Mouse (Mus musculus) forebrain, embryonic 14.5 days (tissue): Measurements from ENCODE around the gene Gadd45gip1. TPM values are rescaled to one million over a fixed set of nuclear protein-coding genes. Genes with fewer than 3 reads are reported as not detected.

Source experiments
- ATAC-seq: fragments of 200-750 bp; cut with Nextera tagmentation; 2 replicates; pipeline ENCODE4 v1.8.0; 2017; ENCODE audit warnings: mild to moderate bottlenecking, moderate library complexity
- DNase-seq: peaks from one replicate; pipeline ENCODE4 v3.0.0-alpha.2; 2015; ENCODE audit warnings: low spot score
- H3K27ac ChIP-seq: fragments of 300-500 bp; sonication (generic); 2 replicates; pipeline ENCODE4 v1.5.1; 2014; ENCODE audit warnings: low read depth, mild to moderate bottlenecking, control low read depth, low read length, moderate library complexity
- H3K27me3 ChIP-seq: fragments of 300-500 bp; sonication (generic); replicated peaks from 2 replicates; pipeline ENCODE4 v1.6.1; 2014; ENCODE audit warnings: low read length, control low read depth, mixed read lengths; ENCODE audit not compliant: control insufficient read depth, insufficient read depth
- H3K36me3 ChIP-seq: fragments of 300-500 bp; sonication (generic); 2 replicates; pipeline ENCODE4 v1.6.1; 2014; ENCODE audit warnings: low read length, control low read depth; ENCODE audit not compliant: control insufficient read depth, insufficient read depth
- H3K4me1 ChIP-seq: fragments of 300-500 bp; sonication (generic); 2 replicates; pipeline ENCODE4 v1.6.1; 2014; ENCODE audit warnings: antibody characterized with exemption, low read length, control low read depth; ENCODE audit not compliant: control insufficient read depth, insufficient read depth
- H3K4me2 ChIP-seq: fragments of 300-500 bp; sonication (generic); 2 replicates; pipeline ENCODE4 v1.6.1; 2014; ENCODE audit warnings: mild to moderate bottlenecking, control low read depth, low read length
- H3K4me3 ChIP-seq: fragments of 300-500 bp; sonication (generic); 2 replicates; pipeline ENCODE4 v1.5.1; 2014; ENCODE audit warnings: low read depth, low read length, control low read depth
- H3K9ac ChIP-seq: fragments of 300-500 bp; sonication (generic); 2 replicates; pipeline ENCODE4 v1.6.1; 2014; ENCODE audit warnings: mild to moderate bottlenecking, low read length, control low read depth, moderate library complexity
- H3K9me3 ChIP-seq: fragments of 300-500 bp; sonication (generic); replicated peaks from 2 replicates; pipeline ENCODE4 v1.6.1; 2016; ENCODE audit warnings: low read length, control low read depth, mixed read lengths; ENCODE audit not compliant: control insufficient read depth
- WGBS: fragments of 180-500 bp; shearing (Covaris S2); extraction: QIAGEN DNeasy Blood & Tissue Kit; methylation state at CpG from one replicate; pipeline ENCODE4 v1.1.7; 2014; 5-methylcytosine and 5-hydroxymethylcytosine counted together
- polyA plus RNA-seq: library from polyadenylated mRNA; unstranded; fragments of >200 nt; fragmentation: Nextera tagmentation; extraction: Ambion mirVana; gene quantifications from 2 replicates; pipeline ENCODE4 v1.2.1, GENCODE M21; 2014

Gadd45gip1 gene
- polyA plus RNA-seq, 1 experiment from 2014 or later = 41.3 TPM

DNA sequence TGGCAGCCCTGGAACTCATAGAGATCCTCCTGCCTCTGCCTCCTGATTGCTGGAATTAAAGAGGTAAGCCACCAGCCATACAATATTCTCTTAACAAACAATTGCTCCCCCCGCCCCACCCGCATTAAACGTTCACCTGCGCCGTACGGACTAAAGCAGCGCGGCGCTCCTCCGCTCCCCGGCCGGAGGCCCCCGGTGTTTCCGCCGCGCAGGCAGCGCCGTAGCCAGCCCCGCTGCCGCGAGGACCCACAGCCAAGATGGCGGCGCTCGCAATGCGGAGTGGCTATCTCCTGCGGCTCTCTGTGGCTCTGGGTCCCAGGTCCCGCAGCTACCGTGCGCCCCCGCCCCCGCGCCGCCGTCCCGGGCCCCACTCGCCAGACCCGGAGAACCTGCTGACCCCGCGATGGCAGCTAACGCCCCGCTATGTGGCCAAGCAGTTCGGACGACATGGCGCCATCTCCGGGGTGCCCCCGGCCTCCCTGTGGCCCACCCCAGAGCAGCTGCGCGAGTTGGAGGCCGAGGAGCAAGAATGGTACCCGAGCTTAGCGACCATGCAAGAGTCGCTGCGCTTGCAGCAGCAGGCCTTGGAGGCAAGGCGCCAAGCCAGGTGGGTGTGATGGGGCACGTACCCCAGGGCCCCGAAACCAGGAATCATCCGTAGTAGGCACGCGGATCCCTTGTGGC lies 854 bp downstream of the Gadd45gip1 start:
- H3K9me3 ChIP-seq = no peaks in the 10 kb centered on the region
- ATAC-seq (peak; percentile 64), DNase-seq (peak; percentile 80)
- WGBS = 1% methylated on average over 59 of the region's 59 CpGs
- H3K4me3 ChIP-seq = peak overlapping the region; percentile 90
- peaks cover 34% of the 10 kb centered on the region for H3K36me3 ChIP-seq
- peak overlapping the region; percentile 67 for H3K4me2 ChIP-seq
- H3K4me1 ChIP-seq = peaks cover 22% of the 10 kb centered on the region
- no peaks in the 10 kb centered on the region for H3K27me3 ChIP-seq
- peak overlapping the region; percentile 95 for H3K27ac ChIP-seq
- H3K9ac ChIP-seq = peak overlapping the region; percentile 97

DNA sequence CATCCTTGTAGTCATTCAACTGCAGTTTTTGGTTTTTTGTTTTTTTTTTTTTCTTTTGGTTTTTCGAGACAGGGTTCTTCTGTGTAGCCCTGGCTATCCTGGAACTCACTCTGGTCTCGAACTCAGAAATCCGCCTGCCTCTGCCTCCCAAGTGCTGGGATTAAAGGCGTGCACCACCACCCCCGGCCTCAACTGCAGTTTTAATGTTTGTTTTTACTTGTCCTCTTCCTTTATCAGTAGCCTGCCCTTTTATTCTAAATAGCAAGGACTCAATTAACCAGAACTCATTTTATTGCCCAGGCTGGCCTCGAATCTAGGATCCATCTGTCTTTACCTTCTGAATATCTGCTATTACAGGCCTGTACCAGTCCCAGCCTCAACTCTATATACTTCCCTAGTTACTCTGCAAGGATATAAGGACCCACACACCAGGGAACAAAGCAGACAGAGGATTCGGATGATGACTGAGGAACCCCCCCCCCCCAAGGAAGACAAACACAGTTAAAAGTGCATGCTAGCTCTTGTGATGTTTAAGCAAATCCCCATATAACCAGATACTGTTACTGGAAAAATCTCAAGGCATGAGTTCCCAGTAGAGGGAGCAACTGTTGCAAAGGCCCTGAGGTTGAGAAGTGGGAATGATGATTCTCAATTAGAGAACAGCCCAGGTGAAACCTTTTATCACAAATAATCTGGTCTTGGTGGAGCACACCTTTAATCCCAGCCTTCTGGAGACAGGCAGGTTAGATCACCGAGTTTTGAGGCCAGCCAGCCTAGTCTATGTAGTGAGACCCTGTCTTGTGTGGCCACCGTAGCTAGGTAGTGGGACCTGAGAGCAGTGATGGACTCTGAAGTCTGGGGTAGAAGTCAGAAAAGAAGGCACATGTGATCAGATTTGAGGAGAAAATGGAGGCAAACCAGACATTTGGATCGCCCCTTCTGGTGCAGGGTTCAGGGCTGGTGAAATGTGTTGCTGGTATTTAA lies 1.7 kb downstream of the Gadd45gip1 start:
- Histone ChIP-seq H3K27me3 (no peaks in the 10 kb centered on the region), H3K9ac (peak overlapping the region; percentile 97), H3K4me1 (peaks cover 22% of the 10 kb centered on the region), H3K4me2 (peak overlapping the region; percentile 67), H3K4me3 (peak overlapping the region; percentile 90), H3K27ac (peak overlapping the region; percentile 95), H3K9me3 (no peaks in the 10 kb centered on the region), H3K36me3 (peaks cover 42% of the 10 kb centered on the region)
- peak; percentile 27 for DNase-seq
- ATAC-seq = no peak
- 70% methylated on average over 10 of the region's 10 CpGs for WGBS

GRCm38 (mm10) chr8:84834002-84834865 lies 2.9 kb downstream of the Gadd45gip1 start:
- 71% methylated on average over 19 of the region's 19 CpGs for WGBS
- DNase-seq = peak; percentile 85
- peak overlapping the region; percentile 30 for H3K4me2 ChIP-seq

GRCm38 (mm10) chr8:84834866-84835855 lies 3.8 kb downstream of the Gadd45gip1 start:
- Histone ChIP-seq H3K4me2 (peak overlapping the region; percentile 30), H3K9ac (peak overlapping the region; percentile 40; the same call in 1 of the 2 replicates), H3K9me3 (no peaks in the 10 kb centered on the region), H3K4me1 (peaks cover 26% of the 10 kb centered on the region), H3K4me3 (no peak overlapping the region), H3K27ac (peak overlapping the region; percentile 95), H3K36me3 (peaks cover 51% of the 10 kb centered on the region), H3K27me3 (no peaks in the 10 kb centered on the region)
- DNase-seq (peak; percentile 84), ATAC-seq (peak; percentile 76)
- WGBS = 51% methylated on average over 10 of the region's 10 CpGs

More at GRCm38 (mm10) chr8:84834002-84834865, 2.9 kb downstream of the Gadd45gip1 start:
- Histone ChIP-seq H3K4me3 (no peak overlapping the region), H3K4me1 (peaks cover 22% of the 10 kb centered on the region), H3K36me3 (peaks cover 51% of the 10 kb centered on the region), H3K27ac (peak overlapping the region; percentile 95), H3K9me3 (no peaks in the 10 kb centered on the region), H3K9ac (peak overlapping the region; percentile 40; the same call in 1 of the 2 replicates), H3K27me3 (no peaks in the 10 kb centered on the region)
- peak; percentile 69 for ATAC-seq

DNA sequence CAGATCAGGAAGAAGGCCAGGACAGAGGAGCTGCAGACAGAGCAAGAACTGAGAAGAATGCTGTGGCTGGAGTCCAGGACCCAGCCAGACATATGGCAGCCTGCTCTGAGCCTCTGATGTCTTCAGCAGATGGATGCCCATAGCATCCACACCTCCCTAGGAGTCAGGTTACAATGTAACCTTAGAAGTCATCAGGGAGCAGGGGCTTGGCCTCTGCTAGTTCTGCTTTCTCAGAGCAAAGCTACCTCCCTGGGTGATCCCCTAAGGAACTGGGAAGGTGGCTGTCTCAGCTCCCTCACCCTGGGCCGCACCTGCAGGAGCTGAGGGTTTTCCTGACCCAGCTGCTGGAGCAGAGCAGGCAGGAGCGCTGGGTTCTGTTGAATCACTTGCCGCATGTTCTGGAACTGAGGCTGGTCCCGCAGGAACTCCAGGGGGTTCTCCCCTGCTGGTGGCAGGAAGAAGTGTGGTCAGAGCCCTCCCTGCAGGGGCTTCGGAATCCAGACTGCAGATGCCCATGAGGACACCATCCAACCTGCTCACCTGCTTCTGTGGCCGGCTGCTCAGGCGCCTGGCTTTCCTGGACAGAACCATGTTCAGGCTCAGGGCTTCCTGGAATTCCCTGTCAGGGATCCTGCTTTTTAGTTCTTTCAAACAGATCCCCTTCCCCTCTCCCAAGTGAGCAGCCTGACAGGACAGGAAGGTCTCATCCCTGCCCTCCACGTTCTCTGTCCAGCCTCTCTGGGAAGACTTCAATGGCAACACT lies 6.0 kb downstream of the Gadd45gip1 start:
- Histone ChIP-seq H3K27ac (no peak overlapping the region), H3K9me3 (no peaks in the 10 kb centered on the region), H3K27me3 (no peaks in the 10 kb centered on the region), H3K4me3 (no peak overlapping the region), H3K4me1 (peaks cover 26% of the 10 kb centered on the region), H3K36me3 (peaks cover 64% of the 10 kb centered on the region), H3K4me2 (no peak overlapping the region), H3K9ac (no peak overlapping the region)
- ATAC-seq (no peak), DNase-seq (no peak)
- WGBS = 81% methylated on average over 8 of the region's 8 CpGs

GRCm38 (mm10) chr8:84837912-84838470 lies 6.7 kb downstream of the Gadd45gip1 start:
- H3K4me1 ChIP-seq = peaks cover 24% of the 10 kb centered on the region
- no peak for ATAC-seq

DNA sequence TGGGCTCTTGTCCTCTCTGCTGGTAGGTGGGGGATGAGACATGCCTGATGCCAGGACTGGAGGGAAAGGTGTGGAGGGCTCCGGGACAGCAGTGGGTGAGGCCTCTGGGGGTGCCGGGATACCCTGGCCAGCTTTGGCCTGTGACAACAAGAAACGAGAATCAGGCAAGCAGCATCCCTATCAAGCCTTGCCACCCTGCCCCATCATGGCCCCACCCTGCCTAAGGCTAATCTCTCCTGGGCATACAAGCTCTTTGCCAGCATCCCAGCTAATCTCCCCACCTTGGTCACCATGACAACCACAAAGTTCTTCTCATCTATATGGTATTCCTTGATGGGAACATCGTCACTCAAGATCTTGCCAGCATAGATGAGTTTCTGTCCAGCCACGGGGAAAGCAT lies 7.2 kb downstream of the Gadd45gip1 start:
- Histone ChIP-seq H3K4me2 (no peak overlapping the region), H3K27me3 (no peaks in the 10 kb centered on the region), H3K36me3 (peaks cover 76% of the 10 kb centered on the region), H3K9ac (no peak overlapping the region), H3K27ac (no peak overlapping the region), H3K9me3 (no peaks in the 10 kb centered on the region), H3K4me1 (peaks cover 20% of the 10 kb centered on the region), H3K4me3 (no peak overlapping the region)
- no peak for ATAC-seq
- DNase-seq = no peak
- 87% methylated on average over 5 of the region's 5 CpGs for WGBS

More at GRCm38 (mm10) chr8:84837912-84838470, 6.7 kb downstream of the Gadd45gip1 start:
- Histone ChIP-seq H3K27me3 (no peaks in the 10 kb centered on the region), H3K9ac (no peak overlapping the region), H3K36me3 (peaks cover 71% of the 10 kb centered on the region), H3K4me2 (no peak overlapping the region), H3K9me3 (no peaks in the 10 kb centered on the region), H3K27ac (no peak overlapping the region), H3K4me3 (no peak overlapping the region)
- DNase-seq = no peak
- WGBS = 87% methylated on average over 15 of the region's 15 CpGs
